Comparison of ENCODE assay signal across 8 mouse cellular contexts in genomic region chr11:9117358-9118049, GRCm38 (mm10). TPM values are rescaled to one million over a fixed set of nuclear protein-coding genes. Genes with fewer than 3 reads are reported as not detected.
DNase-seq lines count a peak whose midpoint lies in the region; ATAC-seq and TF ChIP-seq lines count a peak whose summit lies in the region.

No protein-coding gene starts in this region.

- peak overlapping the region; percentile 61 for H3K9ac ChIP-seq in heart, adult 2 months (ENCODE audit: low read depth, low read length)
- no peak overlapping the region for H3K9ac ChIP-seq in lung, embryonic 15.5 days

- no peaks in the 10 kb centered on the region for H3K36me3 ChIP-seq in heart, adult 2 months (ENCODE audit: control insufficient read depth, insufficient read depth, low read length)
- no peaks in the 10 kb centered on the region for H3K36me3 ChIP-seq in lung, embryonic 15.5 days

- peak overlapping the region; percentile 91 for H3K4me2 ChIP-seq in lung, embryonic 15.5 days

- intact Hi-C loops in heart, adult 2 months (cut with DNase I), result loop anchor here (1.0 kb wide), 1 partner anchor 106 kb away; the partner anchor contains the start of gene Hus1

- peak; percentile 79 for ATAC-seq in lung, embryonic 15.5 days (ENCODE audit: borderline replicate concordance, extremely low read depth, low FRiP score, low TSS enrichment)

- TF ChIP-seq EP300 in heart, adult 2 months (IDR thresholded peaks at IDR 0.05; ENCODE audit: insufficient read depth, low read depth, low read length), result no peak

- no peak for TF ChIP-seq CTCF in heart, adult 2 months (IDR thresholded peaks at IDR 0.05)
- TF ChIP-seq CTCF in olfactory bulb, adult 2 months (IDR thresholded peaks at IDR 0.05; ENCODE audit: insufficient read depth, low read depth, low read length), result no peak

- no peak for TF ChIP-seq POLR2A in heart, adult 2 months (IDR thresholded peaks at IDR 0.05; ENCODE audit: insufficient read depth, low read depth, low read length)
- no peak for TF ChIP-seq POLR2A in olfactory bulb, adult 2 months (IDR thresholded peaks at IDR 0.05; ENCODE audit: insufficient read depth, low read depth, low read length)

- H3K79me2 ChIP-seq in heart, adult 2 months (replicated peaks; ENCODE audit: control insufficient read depth, insufficient read depth, low read length), result no peaks in the 10 kb centered on the region

- H3K27me3 ChIP-seq in heart, adult 2 months (ENCODE audit: control insufficient read depth, insufficient read depth, low read length), result no peaks in the 10 kb centered on the region
- H3K27me3 ChIP-seq in lung, embryonic 15.5 days, result peaks cover 63% of the 10 kb centered on the region

- DNase-seq in ovary, adult 18-20 months (ENCODE audit: low spot score), result peak; percentile 38
- DNase-seq in ovary, postnatal 10 days (ENCODE audit: low spot score), result no peak
- DNase-seq in embryo, embryonic 10.5 days (ENCODE audit: low spot score), result peak; percentile 50
- DNase-seq in heart, adult 2 months, result peak; percentile 64 to 79
- DNase-seq in kidney, adult 18-20 months, result peak; percentile 76
- no peak for DNase-seq in thymus, postnatal 14 days

- H3K4me1 ChIP-seq in heart, adult 2 months (ENCODE audit: control insufficient read depth, insufficient read depth, low read length), result peaks cover 4% of the 10 kb centered on the region; the same call in 1 of the 2 replicates
- H3K4me1 ChIP-seq in lung, embryonic 15.5 days, result peaks cover 28% of the 10 kb centered on the region
- peaks cover 15% of the 10 kb centered on the region for H3K4me1 ChIP-seq in olfactory bulb, adult 2 months (ENCODE audit: control insufficient read depth, insufficient read depth, low read length)

- peak overlapping the region; percentile 60 for H3K4me3 ChIP-seq in heart, adult 2 months
- peak overlapping the region; percentile 46 for H3K4me3 ChIP-seq in lung, embryonic 15.5 days
- peak overlapping the region; percentile 15 for H3K4me3 ChIP-seq in olfactory bulb, adult 2 months (ENCODE audit: insufficient read depth, low read depth, low read length)

- WGBS in heart, adult 2 months, result 1% methylated on average over 13 of the region's 13 CpGs
- WGBS in lung, embryonic 15.5 days, result 4% methylated on average over 13 of the region's 13 CpGs
- 9% methylated on average over 13 of the region's 13 CpGs for WGBS in olfactory bulb, adult 2 months

- peak overlapping the region; percentile 64 for H3K27ac ChIP-seq in heart, adult 2 months
- H3K27ac ChIP-seq in lung, embryonic 15.5 days, result peak overlapping the region; percentile 10; the same call in 1 of the 2 replicates
- no peak overlapping the region for H3K27ac ChIP-seq in olfactory bulb, adult 2 months (ENCODE audit: insufficient read depth, low read depth, low read length)

- H3K9me3 ChIP-seq in lung, embryonic 15.5 days, result no peaks in the 10 kb centered on the region

RNA-seq across cellular contexts. Expression of gene Upp1, which starts 0.4 kb away (rescaled TPM):
- 1 to 10 TPM; 4.6 to 5.2 TPM for total RNA-seq in heart, adult 2 months (2021)
- 7.4 and 9.9 TPM in 2 replicates for polyA plus RNA-seq in heart, adult 2 months (2012; rRNA removed)
- polyA plus RNA-seq in lung, embryonic 15.5 days (2015; fragmentation: Nextera tagmentation; extraction: Ambion mirVana), result 13.7 and 14.1 TPM in 2 replicates
- not detected in 2 replicates for polyA plus RNA-seq in olfactory bulb, adult 2 months (2012; ENCODE audit: insufficient read depth, insufficient read length, low replicate concordance, missing spikeins)

Comparison
In these comparisons a context has a peak if more than half of its experiments do, and no peak if none do; other contexts are left out.
1. DNase-seq: peak in ovary, adult 18-20 months (single experiment), embryo, embryonic 10.5 days (single experiment), heart, adult 2 months (2 of 2) and kidney, adult 18-20 months (single experiment); none in ovary, postnatal 10 days (single experiment) and thymus, postnatal 14 days (single experiment).
2. Peak in every context shown above with its lines, with median percentiles within 50 percentile points of each other: H3K4me3 ChIP-seq.